Mouse (Mus musculus) monocyte, adult 5-6 weeks (primary cell): Measurements from ENCODE around the gene Gemin8. TPM values are rescaled to one million over a fixed set of nuclear protein-coding genes. Genes with fewer than 3 reads are reported as not detected.

Experiments used
- ATAC-seq: fragments of 153-309, 156-312 bp; replicated peaks from 2 replicates; pipeline ENCODE4 v1.8.0; 2017; ENCODE audit warnings: mild to moderate bottlenecking; ENCODE audit not compliant: low TSS enrichment, insufficient number of reproducible peaks, severe bottlenecking, poor library complexity, low FRiP score
- total RNA-seq: library from RNA; stranded (forward); fragments of 200-1000, 200-491, 200-594 nt; gene quantifications from 3 replicates; pipeline ENCODE4 v1.2.3, GENCODE M21; 2017

The Gemin8 gene
- total RNA-seq, 1 experiment from 2014 or later, result not detected

- ATAC-seq, result no peak
These were observed 49.1 kb downstream of the Gemin8 start for GRCm38 (mm10) chrX:166219331-166219730.

- ATAC-seq, result no peak
These were observed 56.6 kb downstream of the Gemin8 start for GRCm38 (mm10) chrX:166226856-166227255.

GRCm38 (mm10) chrX:166229750-166230149, 59.5 kb downstream of the Gemin8 start:
- ATAC-seq, result no peak

- no peak for ATAC-seq
These were observed 60.4 kb downstream of the Gemin8 start for GRCm38 (mm10) chrX:166230515-166231267.

GRCm38 (mm10) chrX:166236131-166236530, 65.9 kb downstream of the Gemin8 start:
- ATAC-seq, result no peak

GRCm38 (mm10) chrX:166238831-166239460, 68.7 kb downstream of the Gemin8 start, which contains the start of gene Gpm6b:
Gpm6b (plus strand) TSS chrX:166238911.
- no peak for ATAC-seq

- ATAC-seq, result no peak
These were observed 69.3 kb downstream of the Gemin8 start for GRCm38 (mm10) chrX:166239520-166239919.

Other genes with a start within 250 kb of the Gemin8 start
- gene Gpm6b, start 68.5 kb downstream of the Gemin8 start, total RNA-seq, result 0.97 TPM in 1 of 3 replicates, not detected in the others